Mouse (Mus musculus) neural tube, embryonic 13.5 days (tissue): ENCODE measurements around the gene Lrrc56. TPM values are rescaled to one million over a fixed set of nuclear protein-coding genes. Genes with fewer than 3 reads are reported as not detected.

Source experiments
- ATAC-seq: fragments of 200-750 bp; cut with Nextera tagmentation; 2 replicates; pipeline ENCODE4 v1.8.0; 2017; ENCODE audit warnings: low read depth, mild to moderate bottlenecking, moderate TSS enrichment, moderate library complexity
- H3K27ac ChIP-seq: fragments of 300-500 bp; sonication (generic); replicated peaks from 2 replicates; pipeline ENCODE4 v1.5.1; 2015; ENCODE audit warnings: moderate library complexity, mild to moderate bottlenecking, inconsistent platforms
- H3K27me3 ChIP-seq: fragments of 300-500 bp; sonication (generic); 2 replicates; pipeline ENCODE4 v1.6.1; 2015; ENCODE audit warnings: mild to moderate bottlenecking, inconsistent platforms
- H3K36me3 ChIP-seq: fragments of 300-500 bp; sonication (generic); 2 replicates; pipeline ENCODE4 v1.6.1; 2015; ENCODE audit warnings: mild to moderate bottlenecking, inconsistent platforms
- H3K4me1 ChIP-seq: fragments of 300-500 bp; sonication (generic); replicated peaks from 2 replicates; pipeline ENCODE4 v1.6.1; 2015; ENCODE audit warnings: inconsistent platforms
- H3K4me2 ChIP-seq: fragments of 300-500 bp; sonication (generic); 2 replicates; pipeline ENCODE4 v1.6.1; 2015; ENCODE audit warnings: inconsistent platforms, mild to moderate bottlenecking, moderate library complexity
- H3K4me3 ChIP-seq: fragments of 300-500 bp; sonication (generic); 2 replicates; pipeline ENCODE4 v1.5.1; 2015; ENCODE audit warnings: mild to moderate bottlenecking, inconsistent platforms
- H3K9ac ChIP-seq: fragments of 300-500 bp; sonication (generic); 2 replicates; pipeline ENCODE4 v1.6.1; 2015; ENCODE audit warnings: moderate library complexity, mild to moderate bottlenecking, inconsistent platforms
- H3K9me3 ChIP-seq: fragments of 300-500 bp; sonication (generic); 2 replicates; pipeline ENCODE4 v1.6.1; 2016; ENCODE audit warnings: inconsistent platforms
- WGBS: fragments of 180-500 bp; shearing (Covaris S2); methylation state at CpG from one replicate; pipeline ENCODE4 v1.1.7; 2015; 5-methylcytosine and 5-hydroxymethylcytosine counted together
- polyA plus RNA-seq: library from polyadenylated mRNA; unstranded; fragments of >200 nt; fragmentation: Nextera tagmentation; extraction: Ambion mirVana; gene quantifications from 2 replicates; pipeline ENCODE4 v1.2.1, GENCODE M21; 2015

Gene Lrrc56
- polyA plus RNA-seq, 1 experiment from 2014 or later, result 9.0 TPM

GRCm38 (mm10) chr7:141169866-141170265 lies 24.1 kb upstream of the Lrrc56 start:
- no peak overlapping the region for H3K4me3 ChIP-seq
- peaks cover 9% of the 10 kb centered on the region for H3K36me3 ChIP-seq
- no peaks in the 10 kb centered on the region for H3K9me3 ChIP-seq
- no peak overlapping the region for H3K4me2 ChIP-seq
- H3K27ac ChIP-seq, result no peak overlapping the region
- no peaks in the 10 kb centered on the region for H3K27me3 ChIP-seq
- no peak for ATAC-seq
- H3K4me1 ChIP-seq, result peaks cover 27% of the 10 kb centered on the region
- no peak overlapping the region for H3K9ac ChIP-seq

- WGBS, result 3% methylated on average over 55 of the region's 55 CpGs
- no peaks in the 10 kb centered on the region for H3K27me3 ChIP-seq
Measured at GRCm38 (mm10) chr7:141172116-141173006, 21.6 kb upstream of the Lrrc56 start, which contains the start of gene Rnh1. Rnh1 (minus strand) TSS chr7:141172857.

GRCm38 (mm10) chr7:141173323-141173850 lies 20.6 kb upstream of the Lrrc56 start:
- peak overlapping the region; percentile 97 for H3K27ac ChIP-seq
- H3K9ac ChIP-seq, result peak overlapping the region; percentile 79

More at GRCm38 (mm10) chr7:141172116-141173006, 21.6 kb upstream of the Lrrc56 start, which contains the start of gene Rnh1:
- peak within 1 kb of the TSS; percentile 64 for H3K4me2 ChIP-seq
- peak; percentile 97 for ATAC-seq
- H3K27ac ChIP-seq, result peak within 1 kb of the TSS; percentile 97
- peaks cover 27% of the 10 kb centered on the region for H3K4me1 ChIP-seq
- H3K4me3 ChIP-seq, result peak within 1 kb of the TSS; percentile 55
- no peaks in the 10 kb centered on the region for H3K9me3 ChIP-seq
- H3K9ac ChIP-seq, result peak within 1 kb of the TSS; percentile 79
- H3K36me3 ChIP-seq, result no peaks in the 10 kb centered on the region

GRCm38 (mm10) chr7:141175068-141175467 lies 18.9 kb upstream of the Lrrc56 start:
- no peak for ATAC-seq
- Histone ChIP-seq H3K9me3 (no peaks in the 10 kb centered on the region), H3K4me2 (no peak overlapping the region), H3K27me3 (no peaks in the 10 kb centered on the region), H3K9ac (no peak overlapping the region), H3K4me3 (no peak overlapping the region), H3K4me1 (peaks cover 10% of the 10 kb centered on the region), H3K27ac (no peak overlapping the region), H3K36me3 (no peaks in the 10 kb centered on the region)
- WGBS, result 85% methylated on average over 4 of the region's 4 CpGs

More at GRCm38 (mm10) chr7:141173323-141173850, 20.6 kb upstream of the Lrrc56 start:
- WGBS, result 83% methylated on average over 5 of the region's 5 CpGs
- Histone ChIP-seq H3K4me2 (peak overlapping the region; percentile 64), H3K4me1 (peaks cover 18% of the 10 kb centered on the region), H3K27me3 (no peaks in the 10 kb centered on the region), H3K9me3 (no peaks in the 10 kb centered on the region), H3K4me3 (peak overlapping the region; percentile 55), H3K36me3 (no peaks in the 10 kb centered on the region)
- ATAC-seq, result no peak

- Histone ChIP-seq H3K36me3 (no peaks in the 10 kb centered on the region), H3K4me2 (no peak overlapping the region), H3K27me3 (no peaks in the 10 kb centered on the region), H3K4me3 (no peak overlapping the region), H3K9me3 (no peaks in the 10 kb centered on the region), H3K4me1 (peaks cover 10% of the 10 kb centered on the region), H3K9ac (no peak overlapping the region), H3K27ac (no peak overlapping the region)
- WGBS, result 2% methylated on average over 8 of the region's 8 CpGs
- no peak for ATAC-seq
Measured at GRCm38 (mm10) chr7:141176173-141176572, 17.8 kb upstream of the Lrrc56 start.

GRCm38 (mm10) chr7:141188194-141188593 lies 5.8 kb upstream of the Lrrc56 start:
- Histone ChIP-seq H3K9ac (no peak overlapping the region), H3K4me2 (no peak overlapping the region), H3K27me3 (no peaks in the 10 kb centered on the region), H3K36me3 (peaks cover 34% of the 10 kb centered on the region), H3K4me3 (no peak overlapping the region), H3K27ac (no peak overlapping the region), H3K9me3 (no peaks in the 10 kb centered on the region), H3K4me1 (peaks cover 17% of the 10 kb centered on the region)
- ATAC-seq, result no peak
- WGBS, result 81% methylated on average over 3 of the region's 3 CpGs

- WGBS, result 95% methylated on average over 3 of the region's 3 CpGs
- ATAC-seq, result no peak
- peaks cover 34% of the 10 kb centered on the region for H3K36me3 ChIP-seq
- H3K4me3 ChIP-seq, result no peak overlapping the region
- no peak overlapping the region for H3K27ac ChIP-seq
- H3K4me1 ChIP-seq, result peaks cover 19% of the 10 kb centered on the region
- H3K9ac ChIP-seq, result no peak overlapping the region
- no peak overlapping the region for H3K4me2 ChIP-seq
- H3K27me3 ChIP-seq, result no peaks in the 10 kb centered on the region
- H3K9me3 ChIP-seq, result no peaks in the 10 kb centered on the region
Measured at GRCm38 (mm10) chr7:141188733-141189132, 5.2 kb upstream of the Lrrc56 start.

GRCm38 (mm10) chr7:141190220-141190619 lies 3.7 kb upstream of the Lrrc56 start:
- 88% methylated on average over 3 of the region's 3 CpGs for WGBS
- Histone ChIP-seq H3K27me3 (no peaks in the 10 kb centered on the region), H3K4me2 (no peak overlapping the region), H3K4me1 (peaks cover 27% of the 10 kb centered on the region), H3K27ac (no peak overlapping the region), H3K9ac (no peak overlapping the region), H3K9me3 (no peaks in the 10 kb centered on the region), H3K36me3 (peaks cover 34% of the 10 kb centered on the region), H3K4me3 (no peak overlapping the region)
- no peak for ATAC-seq

- no peaks in the 10 kb centered on the region for H3K9me3 ChIP-seq
- H3K4me2 ChIP-seq, result no peak overlapping the region
- ATAC-seq, result no peak
- no peak overlapping the region for H3K27ac ChIP-seq
- no peak overlapping the region for H3K9ac ChIP-seq
- H3K36me3 ChIP-seq, result peaks cover 34% of the 10 kb centered on the region
- no peaks in the 10 kb centered on the region for H3K27me3 ChIP-seq
- no peak overlapping the region for H3K4me3 ChIP-seq
- peaks cover 33% of the 10 kb centered on the region for H3K4me1 ChIP-seq
- WGBS, result 91% methylated on average over 14 of the region's 14 CpGs
Measured at GRCm38 (mm10) chr7:141191036-141191435, 2.9 kb upstream of the Lrrc56 start.

- H3K9ac ChIP-seq, result peak overlapping the region; percentile 95; the same call in 1 of the 2 replicates
- H3K4me3 ChIP-seq, result peak overlapping the region; percentile 83
Measured at GRCm38 (mm10) chr7:141191796-141192685, 1.9 kb upstream of the Lrrc56 start.

GRCm38 (mm10) chr7:141192776-141193347 lies 1.1 kb upstream of the Lrrc56 start:
- no peaks in the 10 kb centered on the region for H3K9me3 ChIP-seq
- H3K4me1 ChIP-seq, result peaks cover 33% of the 10 kb centered on the region
- peaks cover 37% of the 10 kb centered on the region for H3K36me3 ChIP-seq
- ATAC-seq, result no peak
- H3K27me3 ChIP-seq, result no peaks in the 10 kb centered on the region
- H3K4me3 ChIP-seq, result peak overlapping the region; percentile 83
- peak overlapping the region; percentile 88 for H3K27ac ChIP-seq
- peak overlapping the region; percentile 95 for H3K9ac ChIP-seq
- WGBS, result 29% methylated on average over 12 of the region's 12 CpGs
- peak overlapping the region; percentile 98 for H3K4me2 ChIP-seq

More at GRCm38 (mm10) chr7:141191796-141192685, 1.9 kb upstream of the Lrrc56 start:
- Histone ChIP-seq H3K36me3 (peaks cover 34% of the 10 kb centered on the region), H3K9me3 (no peaks in the 10 kb centered on the region), H3K27ac (no peak overlapping the region), H3K27me3 (no peaks in the 10 kb centered on the region), H3K4me2 (peak overlapping the region; percentile 98), H3K4me1 (peaks cover 33% of the 10 kb centered on the region)
- 90% methylated on average over 24 of the region's 24 CpGs for WGBS
- no peak for ATAC-seq
